Mouse (Mus musculus) MEL (cell line): Measurements from ENCODE around the gene Egr2. TPM values are rescaled to one million over a fixed set of nuclear protein-coding genes. Genes with fewer than 3 reads are reported as not detected.

Experiments used
- DNase-seq: peaks from one replicate; pipeline ENCODE4 v3.0.0; 2011; ENCODE audit warnings: low read depth, low spot score
- H3K27ac ChIP-seq: 2 replicates; pipeline ENCODE4 v1.5.1; 2012; ENCODE audit warnings: low read depth, mild to moderate bottlenecking, control low read depth, low read length, moderate library complexity; ENCODE audit not compliant: control insufficient read depth
- H3K27me3 ChIP-seq, 2 experiments: fragments of 150-350 bp in 1 of 2; sonication (generic) in 1 of 2; 2 replicates each; pipeline ENCODE4 v1.6.1; 2012; ENCODE audit warnings: low read length in 2 of 2, mild to moderate bottlenecking in 2 of 2, improper control_type of control experiment in 1 of 2, moderate library complexity in 1 of 2; ENCODE audit not compliant: insufficient read depth in 2 of 2, control insufficient read depth in 1 of 2
- H3K36me3 ChIP-seq, 2 experiments: 2 replicates each; pipeline ENCODE4 v1.6.1; 2012 to 2014; ENCODE audit warnings: low read length in 2 of 2, improper control_type of control experiment in 1 of 2, inconsistent platforms in 1 of 2, mild to moderate bottlenecking in 1 of 2; ENCODE audit not compliant: insufficient read depth in 2 of 2, control insufficient read depth in 1 of 2
- H3K4me1 ChIP-seq, 2 experiments: fragments of 150-350 bp in 1 of 2; sonication (generic) in 1 of 2; 2 replicates each; pipeline ENCODE4 v1.6.1; 2012; ENCODE audit warnings: low read length in 2 of 2, improper control_type of control experiment in 1 of 2, mild to moderate bottlenecking in 1 of 2; ENCODE audit not compliant: insufficient read depth in 2 of 2, control insufficient read depth in 1 of 2
- H3K4me3 ChIP-seq, 2 experiments: fragments of 150-350 bp in 1 of 2; sonication (generic) in 1 of 2; 2 replicates each; pipeline ENCODE4 v1.5.1; 2012; ENCODE audit warnings: low read depth in 2 of 2, low read length in 2 of 2, mild to moderate bottlenecking in 2 of 2, moderate library complexity in 2 of 2, control low read depth in 1 of 2, improper control_type of control experiment in 1 of 2; ENCODE audit not compliant: control insufficient read depth in 1 of 2, insufficient read depth in 1 of 2
- H3K79me2 ChIP-seq: 2 replicates; pipeline ENCODE4 v1.6.1; 2012; ENCODE audit warnings: mild to moderate bottlenecking, low read length, moderate library complexity; ENCODE audit not compliant: control insufficient read depth, poor library complexity, insufficient read depth
- H3K9ac ChIP-seq: 2 replicates; pipeline ENCODE4 v1.6.1; 2012; ENCODE audit warnings: low read depth, mild to moderate bottlenecking, control low read depth, low read length, moderate library complexity; ENCODE audit not compliant: control insufficient read depth, poor library complexity, severe bottlenecking
- H3K9me3 ChIP-seq: fragments of 150-350 bp; sonication (generic); replicated peaks from 2 replicates; pipeline ENCODE4 v1.6.1; 2012; ENCODE audit warnings: mild to moderate bottlenecking, low read length, improper control_type of control experiment, moderate library complexity; ENCODE audit not compliant: insufficient read depth
- BHLHE40 ChIP-seq: IDR thresholded peaks from 2 replicates; pipeline ENCODE4 v1.6.1; 2012; ENCODE audit warnings: low read depth, mild to moderate bottlenecking, inconsistent platforms, low read length, improper control_type of control experiment, borderline replicate concordance
- CHD2 ChIP-seq: IDR thresholded peaks from 2 replicates; pipeline ENCODE4 v1.6.1; 2011; ENCODE audit warnings: low read length, improper control_type of control experiment
- CTCF ChIP-seq, 3 experiments: IDR thresholded peaks in 2 of 3; conservative IDR thresholded peaks in 1 of 3; 2 replicates each; pipeline ENCODE4 v1.5.1; 2011 to 2012; ENCODE audit warnings: low read length in 3 of 3, low read depth in 2 of 3, mild to moderate bottlenecking in 2 of 3, improper control_type of control experiment in 1 of 3, inconsistent platforms in 1 of 3, mixed read lengths in 1 of 3, moderate library complexity in 1 of 3; ENCODE audit not compliant: control insufficient read depth in 1 of 3, insufficient read depth in 1 of 3, poor library complexity in 1 of 3, severe bottlenecking in 1 of 3
- E2F4 ChIP-seq: IDR thresholded peaks from 2 replicates; pipeline ENCODE4 v1.6.1; 2011; ENCODE audit warnings: low read depth, low read length, improper control_type of control experiment, borderline replicate concordance
- ETS1 ChIP-seq: IDR thresholded peaks from 2 replicates; pipeline ENCODE4 v1.6.1; 2012; ENCODE audit warnings: low read depth, mild to moderate bottlenecking, inconsistent platforms, low read length, improper control_type of control experiment, moderate library complexity
- HCFC1 ChIP-seq: IDR thresholded peaks from 2 replicates; pipeline ENCODE4 v1.6.1; 2012; ENCODE audit warnings: low read depth, mild to moderate bottlenecking, inconsistent platforms, low read length, improper control_type of control experiment, moderate library complexity
- KAT2A ChIP-seq: conservative IDR thresholded peaks from 2 replicates; pipeline ENCODE4 v1.6.1; 2012; ENCODE audit warnings: low read depth, low read length, improper control_type of control experiment, inconsistent platforms
- MAX ChIP-seq: IDR thresholded peaks from 2 replicates; pipeline ENCODE4 v1.6.1; 2011; ENCODE audit warnings: low read length, improper control_type of control experiment
- MAZ ChIP-seq: IDR thresholded peaks from 2 replicates; pipeline ENCODE4 v1.6.1; 2012; ENCODE audit warnings: low read depth, mild to moderate bottlenecking, inconsistent platforms, low read length, improper control_type of control experiment
- MXI1 ChIP-seq: IDR thresholded peaks from 2 replicates; pipeline ENCODE4 v1.6.1; 2011; ENCODE audit warnings: mild to moderate bottlenecking, low read depth, low read length, improper control_type of control experiment
- MYB ChIP-seq: IDR thresholded peaks from 2 replicates; pipeline ENCODE4 v1.6.1; 2011; ENCODE audit warnings: mild to moderate bottlenecking, low read depth, low read length, improper control_type of control experiment
- MYC ChIP-seq: IDR thresholded peaks from 2 replicates; pipeline ENCODE4 v1.6.1; 2011; ENCODE audit warnings: low read depth, mild to moderate bottlenecking, low read length, improper control_type of control experiment, moderate library complexity
- NELFE ChIP-seq: IDR thresholded peaks from 2 replicates; pipeline ENCODE4 v1.6.1; 2011; ENCODE audit warnings: low read depth, low read length, improper control_type of control experiment
- NRF1 ChIP-seq: IDR thresholded peaks from 2 replicates; pipeline ENCODE4 v1.6.1; 2014; ENCODE audit warnings: low read depth, mild to moderate bottlenecking, inconsistent platforms, low read length, improper control_type of control experiment, moderate library complexity; ENCODE audit not compliant: poor library complexity, insufficient read depth, severe bottlenecking
- POLR2A ChIP-seq, 2 experiments: IDR thresholded peaks; 2 replicates each; pipeline ENCODE4 v1.6.1; 2011 to 2012; ENCODE audit warnings: low read length in 2 of 2, mild to moderate bottlenecking in 2 of 2, control low read depth in 1 of 2, improper control_type of control experiment in 1 of 2, low read depth in 1 of 2, moderate library complexity in 1 of 2; ENCODE audit not compliant: control insufficient read depth in 1 of 2, insufficient read depth in 1 of 2, poor library complexity in 1 of 2
- POLR2AphosphoS2 ChIP-seq: IDR thresholded peaks from 2 replicates; pipeline ENCODE4 v1.6.1; 2011; ENCODE audit warnings: low read length, improper control_type of control experiment
- POLR2AphosphoS5 ChIP-seq: IDR thresholded peaks from 2 replicates; pipeline ENCODE4 v1.6.1; 2012; ENCODE audit warnings: low read depth, borderline replicate concordance, mild to moderate bottlenecking, inconsistent platforms, low read length, moderate library complexity, mixed read lengths
- RAD21 ChIP-seq: IDR thresholded peaks from 2 replicates; pipeline ENCODE4 v1.6.1; 2011; ENCODE audit warnings: mild to moderate bottlenecking, low read depth, low read length, improper control_type of control experiment
- RCOR1 ChIP-seq: IDR thresholded peaks from 2 replicates; pipeline ENCODE4 v1.6.1; 2012; ENCODE audit warnings: low read depth, mild to moderate bottlenecking, inconsistent platforms, low read length, improper control_type of control experiment
- SIN3A ChIP-seq: IDR thresholded peaks from 2 replicates; pipeline ENCODE4 v1.6.1; 2012; ENCODE audit warnings: low read length, improper control_type of control experiment, inconsistent platforms
- SMC3 ChIP-seq: IDR thresholded peaks from 2 replicates; pipeline ENCODE4 v1.6.1; 2011; ENCODE audit warnings: low read depth, low read length, improper control_type of control experiment
- TAL1 ChIP-seq: IDR thresholded peaks from 2 replicates; pipeline ENCODE4 v1.6.1; 2012; ENCODE audit warnings: mild to moderate bottlenecking, inconsistent platforms, low read length, moderate library complexity, mixed read lengths
- TBP ChIP-seq: IDR thresholded peaks from 2 replicates; pipeline ENCODE4 v1.8.0; 2011; ENCODE audit warnings: low read depth, low read length, improper control_type of control experiment
- TCF12 ChIP-seq: IDR thresholded peaks from 2 replicates; pipeline ENCODE4 v1.6.1; 2014; ENCODE audit warnings: low read depth, mild to moderate bottlenecking, inconsistent platforms, low read length, improper control_type of control experiment, moderate library complexity
- USF1 ChIP-seq: IDR thresholded peaks from 2 replicates; pipeline ENCODE4 v1.6.1; 2014; ENCODE audit warnings: low read depth, mild to moderate bottlenecking, inconsistent platforms, low read length, improper control_type of control experiment, moderate library complexity
- USF2 ChIP-seq, 2 experiments: IDR thresholded peaks; 2 replicates each; pipeline ENCODE4 v1.6.1; 2011 to 2012; ENCODE audit warnings: improper control_type of control experiment in 2 of 2, low read length in 2 of 2, borderline replicate concordance in 1 of 2, inconsistent platforms in 1 of 2, low read depth in 1 of 2, mild to moderate bottlenecking in 1 of 2; ENCODE audit not compliant: insufficient read depth in 1 of 2
- ZNF384 ChIP-seq: IDR thresholded peaks from 2 replicates; pipeline ENCODE4 v1.6.1; 2012; ENCODE audit warnings: low read depth, mild to moderate bottlenecking, inconsistent platforms, low read length, improper control_type of control experiment
- polyA plus RNA-seq, 2 experiments: library from polyadenylated mRNA; stranded (reverse) in 1 of 2; unstranded in 1 of 2; fragments of >175 nt in 1 of 2; fragments of >200 nt in 1 of 2; gene quantifications; 2 replicates each; pipeline versions ENCODE4 v1.2.1 to v1.2.4; 2012; ENCODE audit warnings: low replicate concordance in 2 of 2, low read depth in 1 of 2; ENCODE audit not compliant: insufficient read length in 2 of 2, insufficient read depth in 1 of 2, missing spikeins in 1 of 2
- total RNA-seq: library from RNA; depleted of rRNA; stranded (reverse); fragments of 300-350 nt; gene quantifications from 2 replicates; pipeline ENCODE4 v1.2.3, GENCODE M21; 2012

The Egr2 gene
- total and polyA plus RNA-seq, 3 experiments, result 0.23 to 0.24 TPM; not detected in 1

- Histone ChIP-seq H3K9me3 (no peaks in the 10 kb centered on the region), H3K27ac (peak overlapping the region; percentile 99), H3K36me3 (peaks cover 0 to 23% of the 10 kb centered on the region in 2 experiments; a peak in 3 of 4 replicates), H3K4me1 (peaks cover 6 to 15% of the 10 kb centered on the region in 2 experiments; a peak in 3 of 4 replicates)
- TF ChIP-seq BHLHE40 (peak; percentile 59; the same call in 1 of the 2 replicates), MXI1 (peak; percentile 68; the same call in 1 of the 2 replicates), RAD21 (no peak), CTCF (IDR thresholded peaks at IDR 0.05 in 2 of 3, conservative IDR thresholded peaks at IDR 0.05 in 1 of 3; ENCODE audit: control insufficient read depth in 1 of 3, insufficient read depth in 1 of 3, low read depth in 2 of 3, low read length in 3 of 3, poor library complexity in 1 of 3, severe bottlenecking in 1 of 3) (0 out of 6 replicates have a peak, but pooled peaks of 1 of the 3 experiments have one; percentile 0), HCFC1 (no peak), RCOR1 (no peak), TBP (no peak), SIN3A (no peak; the same call in 1 of the 2 replicates), USF1 (no peak), TAL1 (no peak), SMC3 (no peak), CHD2 (no peak), POLR2AphosphoS2 (no peak), USF2 (IDR thresholded peaks at IDR 0.05; ENCODE audit: borderline replicate concordance in 1 of 2, insufficient read depth in 1 of 2, low read depth in 1 of 2, low read length in 2 of 2) (no peak), TCF12 (no peak), POLR2A (IDR thresholded peaks at IDR 0.05; ENCODE audit: control insufficient read depth in 1 of 2, insufficient read depth in 1 of 2, low read depth in 1 of 2, low read length in 2 of 2, poor library complexity in 1 of 2) (no peak)
- TF ChIP-seq, all 39 proteins: peak for 3
- peak overlapping the region; percentile 85 for H3K9ac ChIP-seq
- H3K79me2 ChIP-seq, result peaks cover 42% of the 10 kb centered on the region
- peak overlapping the region; percentile 49 to 90 for H3K4me3 ChIP-seq
- no peaks in the 10 kb centered on the region for H3K27me3 ChIP-seq
- DNase-seq, result peak; percentile 62
These were observed 13.1 kb downstream of the Egr2 start for GRCm38 (mm10) chr10:67548261-67548854.

- H3K27ac ChIP-seq, result peak within 1 kb of the TSS; percentile 99
- TF ChIP-seq POLR2A (IDR thresholded peaks at IDR 0.05; ENCODE audit: control insufficient read depth in 1 of 2, insufficient read depth in 1 of 2, low read depth in 1 of 2, low read length in 2 of 2, poor library complexity in 1 of 2) (peak; percentile 22 to 62; a peak in 2 of 4 replicates), MXI1 (peak; percentile 73), MYB (peak; percentile 54), ETS1 (peak; percentile 81), POLR2AphosphoS5 (no peak), TBP (peak; percentile 0; the same call in 1 of the 2 replicates), MYC (0 out of 2 replicates have a peak, but pooled peaks have one; percentile 74), TCF12 (peak; percentile 44; the same call in 1 of the 2 replicates), CHD2 (no peak), MAZ (0 out of 2 replicates have a peak, but pooled peaks have one; percentile 26), BHLHE40 (peak; percentile 19; the same call in 1 of the 2 replicates), NELFE (peak; percentile 75), MAX (peak; percentile 83), E2F4 (peak; percentile 79), NRF1 (peak; percentile 77), ZNF384 (peak; percentile 84), RCOR1 (no peak), HCFC1 (peak; percentile 96), KAT2A (peak; percentile 89)
These were observed 13.8 kb downstream of the Egr2 start, which contains the start of gene Ado for GRCm38 (mm10) chr10:67548877-67549731. TSS of gene Ado (minus strand) at chr10:67548955.

More at GRCm38 (mm10) chr10:67548877-67549731, 13.8 kb downstream of the Egr2 start, which contains the start of gene Ado:
- peaks cover 39% of the 10 kb centered on the region for H3K79me2 ChIP-seq
- H3K4me1 ChIP-seq, result peaks cover 6 to 15% of the 10 kb centered on the region in 2 experiments; a peak in 3 of 4 replicates
- H3K36me3 ChIP-seq, result peaks cover 0 to 23% of the 10 kb centered on the region in 2 experiments; a peak in 3 of 4 replicates
- H3K27me3 ChIP-seq, result no peaks in the 10 kb centered on the region
- peak within 1 kb of the TSS; percentile 85 for H3K9ac ChIP-seq
- no peaks in the 10 kb centered on the region for H3K9me3 ChIP-seq
- H3K4me3 ChIP-seq, result peak within 1 kb of the TSS; percentile 49 to 90
- peak; percentile 92 for DNase-seq
